Mouse (Mus musculus) midbrain, embryonic 15.5 days (tissue): ENCODE results near the gene Pde3b. TPM values are rescaled to one million over a fixed set of nuclear protein-coding genes. Genes with fewer than 3 reads are reported as not detected.
"Not testable (repeated sequence)": the region's sequence is repeated elsewhere in the genome, so short reads cannot be mapped to it uniquely, and the experiment has no call there.

Experiments
- ATAC-seq: fragments of 200-750 bp; cut with Nextera tagmentation; replicated peaks from 2 replicates; pipeline ENCODE4 v1.8.0; 2017; ENCODE audit warnings: moderate TSS enrichment
- H3K27ac ChIP-seq: fragments of 300-500 bp; sonication (generic); 2 replicates; pipeline ENCODE4 v1.5.1; 2015; ENCODE audit warnings: mild to moderate bottlenecking, inconsistent platforms
- H3K27me3 ChIP-seq: fragments of 300-500 bp; sonication (generic); replicated peaks from 2 replicates; pipeline ENCODE4 v1.6.1; 2015; ENCODE audit warnings: inconsistent platforms
- H3K36me3 ChIP-seq: fragments of 300-500 bp; sonication (generic); replicated peaks from 2 replicates; pipeline ENCODE4 v1.6.1; 2015; ENCODE audit warnings: inconsistent platforms
- H3K4me1 ChIP-seq: fragments of 300-500 bp; sonication (generic); 2 replicates; pipeline ENCODE4 v1.6.1; 2015; ENCODE audit warnings: inconsistent platforms
- H3K4me2 ChIP-seq: fragments of 300-500 bp; sonication (generic); 2 replicates; pipeline ENCODE4 v1.6.1; 2015; ENCODE audit warnings: inconsistent platforms, mild to moderate bottlenecking, moderate library complexity
- H3K4me3 ChIP-seq: fragments of 300-500 bp; sonication (generic); 2 replicates; pipeline ENCODE4 v1.5.1; 2015; ENCODE audit warnings: mild to moderate bottlenecking, inconsistent platforms
- H3K9ac ChIP-seq: fragments of 300-500 bp; sonication (generic); 2 replicates; pipeline ENCODE4 v1.6.1; 2015; ENCODE audit warnings: mild to moderate bottlenecking, inconsistent platforms
- H3K9me3 ChIP-seq: fragments of 300-500 bp; sonication (generic); 2 replicates; pipeline ENCODE4 v1.6.1; 2016; ENCODE audit warnings: inconsistent platforms
- WGBS: fragments of 180-500 bp; shearing (Covaris S2); methylation state at CpG from one replicate; pipeline ENCODE4 v1.1.7; 2015; ENCODE audit warnings: mixed read lengths; 5-methylcytosine and 5-hydroxymethylcytosine counted together
- polyA plus RNA-seq: library from polyadenylated mRNA; unstranded; fragments of >200 nt; fragmentation: Nextera tagmentation; extraction: Ambion mirVana; gene quantifications from 2 replicates; pipeline ENCODE4 v1.2.1, GENCODE M21; 2015

Pde3b gene
- polyA plus RNA-seq, 1 experiment from 2014 or later, result 3.9 TPM

GRCm38 (mm10) chr7:114481429-114481931, 66.4 kb downstream of the Pde3b start:
- Histone ChIP-seq H3K4me2 (no peak overlapping the region), H3K9me3 (no peaks in the 10 kb centered on the region), H3K4me1 (no peaks in the 10 kb centered on the region), H3K27ac (no peak overlapping the region), H3K9ac (no peak overlapping the region), H3K4me3 (no peak overlapping the region), H3K36me3 (no peaks in the 10 kb centered on the region), H3K27me3 (no peaks in the 10 kb centered on the region)
- WGBS, result 66% methylated on average over 2 of the region's 2 CpGs
- ATAC-seq, result no peak

- H3K36me3 ChIP-seq, result no peaks in the 10 kb centered on the region
- no peak overlapping the region for H3K4me2 ChIP-seq
- H3K27me3 ChIP-seq, result no peaks in the 10 kb centered on the region
- no peaks in the 10 kb centered on the region for H3K9me3 ChIP-seq
- no peak overlapping the region for H3K4me3 ChIP-seq
- no peaks in the 10 kb centered on the region for H3K4me1 ChIP-seq
- no peak overlapping the region for H3K9ac ChIP-seq
- ATAC-seq, result no peak
- no peak overlapping the region for H3K27ac ChIP-seq
These were observed 77.5 kb downstream of the Pde3b start for GRCm38 (mm10) chr7:114492540-114492939.

- Histone ChIP-seq H3K27me3 (no peaks in the 10 kb centered on the region), H3K9ac (no peak overlapping the region), H3K4me1 (no peaks in the 10 kb centered on the region), H3K27ac (no peak overlapping the region), H3K4me3 (no peak overlapping the region), H3K4me2 (no peak overlapping the region), H3K9me3 (no peaks in the 10 kb centered on the region), H3K36me3 (no peaks in the 10 kb centered on the region)
- no peak for ATAC-seq
- WGBS, result 89% methylated on average over 5 of the region's 5 CpGs
These were observed 79.0 kb downstream of the Pde3b start for GRCm38 (mm10) chr7:114494033-114494432.

- Histone ChIP-seq H3K36me3 (no peaks in the 10 kb centered on the region), H3K27ac (no peak overlapping the region), H3K9me3 (no peaks in the 10 kb centered on the region), H3K27me3 (no peaks in the 10 kb centered on the region), H3K4me2 (no peak overlapping the region), H3K4me1 (no peaks in the 10 kb centered on the region), H3K9ac (no peak overlapping the region), H3K4me3 (no peak overlapping the region)
- 82% methylated on average over 1 of the region's 1 CpGs for WGBS
- no peak for ATAC-seq
These were observed 84.2 kb downstream of the Pde3b start for GRCm38 (mm10) chr7:114499293-114499692.

- H3K36me3 ChIP-seq, result 0 out of 2 replicates have a peak, but pooled peaks cover 7% of the 10 kb centered on the region
- H3K4me1 ChIP-seq, result no peaks in the 10 kb centered on the region
- WGBS, result 93% methylated on average over 2 of the region's 2 CpGs
- H3K4me3 ChIP-seq, result no peak overlapping the region
- H3K27ac ChIP-seq, result no peak overlapping the region
- no peaks in the 10 kb centered on the region for H3K9me3 ChIP-seq
- no peak for ATAC-seq
- H3K4me2 ChIP-seq, result no peak overlapping the region
- no peaks in the 10 kb centered on the region for H3K27me3 ChIP-seq
- H3K9ac ChIP-seq, result no peak overlapping the region
These were observed 93.8 kb downstream of the Pde3b start for GRCm38 (mm10) chr7:114508879-114509278.

DNA sequence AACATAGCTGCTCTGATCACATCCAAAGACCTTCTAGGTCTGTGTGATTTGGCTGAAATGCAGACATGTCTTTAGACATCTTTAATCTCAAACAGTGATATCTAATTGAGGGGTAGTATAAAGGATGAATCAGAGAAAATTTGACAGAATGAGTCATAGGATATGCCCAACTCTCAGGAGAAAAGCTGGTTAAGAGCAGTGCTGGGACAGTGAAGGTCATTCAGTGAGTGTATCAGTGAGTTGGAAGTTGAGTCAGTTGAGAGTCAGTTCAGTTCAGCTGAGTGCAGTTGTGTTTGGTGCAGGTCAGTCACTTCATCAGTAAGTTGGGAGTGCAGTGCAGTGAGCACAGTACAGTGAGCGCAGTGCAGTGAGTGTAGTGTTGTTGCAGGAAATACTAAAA, 105.0 kb downstream of the Pde3b start:
- Histone ChIP-seq H3K9me3 (no peaks in the 10 kb centered on the region), H3K4me3 (no peak overlapping the region), H3K27ac (no peak overlapping the region), H3K36me3 (no peaks in the 10 kb centered on the region), H3K4me2 (no peak overlapping the region), H3K27me3 (no peaks in the 10 kb centered on the region), H3K4me1 (no peaks in the 10 kb centered on the region), H3K9ac (no peak overlapping the region)
- WGBS, result 100% methylated on average over 1 of the region's 1 CpGs
- no peak for ATAC-seq

DNA sequence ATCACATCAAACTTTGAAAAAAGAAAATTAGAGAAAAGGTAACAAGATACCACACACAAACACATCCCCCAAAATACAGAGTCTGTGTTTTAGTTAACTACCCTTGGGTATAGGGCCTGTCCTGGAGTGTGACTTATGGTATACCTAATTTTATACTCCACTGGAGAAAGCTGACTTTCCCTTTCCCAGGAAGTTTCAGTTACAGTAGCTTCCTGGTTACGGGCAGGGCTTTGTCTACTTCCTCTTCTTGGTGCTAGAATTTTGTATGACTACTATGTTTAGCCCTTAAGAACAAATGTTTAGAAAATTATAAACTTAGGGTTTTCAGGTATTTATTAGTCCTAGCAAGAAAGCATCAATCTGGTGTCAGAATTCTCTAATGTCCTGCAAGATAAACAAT, 111.2 kb downstream of the Pde3b start:
- Histone ChIP-seq H3K4me3 (no peak overlapping the region), H3K9ac (no peak overlapping the region), H3K27me3 (no peaks in the 10 kb centered on the region), H3K9me3 (no peaks in the 10 kb centered on the region), H3K36me3 (no peaks in the 10 kb centered on the region), H3K4me1 (no peaks in the 10 kb centered on the region), H3K4me2 (no peak overlapping the region), H3K27ac (no peak overlapping the region)
- 94% methylated on average over 1 of the region's 1 CpGs for WGBS
- no peak for ATAC-seq

GRCm38 (mm10) chr7:114536179-114536578, 121.1 kb downstream of the Pde3b start:
- H3K9me3 ChIP-seq, result no peaks in the 10 kb centered on the region
- H3K27me3 ChIP-seq, result no peaks in the 10 kb centered on the region
- WGBS, result 97% methylated on average over 1 of the region's 1 CpGs
- H3K4me2 ChIP-seq, result no peak overlapping the region
- no peak overlapping the region for H3K27ac ChIP-seq
- no peak overlapping the region for H3K4me3 ChIP-seq
- H3K9ac ChIP-seq, result no peak overlapping the region
- no peaks in the 10 kb centered on the region for H3K4me1 ChIP-seq
- H3K36me3 ChIP-seq, result peaks cover 6% of the 10 kb centered on the region; the same call in 1 of the 2 replicates
- ATAC-seq, result no peak

DNA sequence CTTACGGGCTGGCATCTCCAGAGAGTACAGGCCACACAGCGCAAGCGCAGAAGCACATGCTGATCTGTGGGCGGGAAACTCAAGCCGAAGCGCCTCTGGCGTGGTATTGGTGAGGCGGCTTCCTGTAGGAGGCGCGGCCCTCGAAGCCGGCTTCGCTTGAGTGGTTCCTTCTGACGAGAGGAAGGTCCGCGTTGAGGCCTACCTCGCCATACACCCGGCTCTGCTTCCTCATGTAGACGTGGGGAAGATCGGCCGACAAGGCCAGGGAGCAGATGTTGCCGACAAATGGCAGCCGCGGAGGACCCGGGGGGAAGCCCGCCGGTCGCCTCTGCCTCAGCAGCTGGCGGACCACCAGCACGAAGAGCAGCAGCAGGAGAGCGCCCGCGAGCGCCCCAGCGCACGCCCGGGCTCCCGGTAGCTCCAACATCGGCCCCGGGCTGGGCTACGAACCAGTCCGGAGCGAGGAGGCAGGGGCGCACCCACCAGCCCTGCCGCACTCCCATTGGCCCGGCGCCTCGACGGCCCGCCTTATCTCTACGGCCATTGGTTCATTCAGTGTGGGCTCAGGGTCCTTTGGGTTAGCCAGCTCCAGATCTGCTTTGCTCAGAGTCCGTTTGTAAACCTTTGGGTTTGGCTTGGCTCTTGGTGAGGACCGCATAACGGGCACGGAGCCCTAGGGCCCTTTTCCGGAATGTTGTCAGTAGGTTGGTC, 147.6 kb downstream of the Pde3b start, which contains the start of gene Cyp2r1:
Gene Cyp2r1 (minus strand): TSS at position 442 of the 711 bp plus-strand sequence.
- H3K9ac ChIP-seq, result peak within 1 kb of the TSS; percentile 62
- H3K27ac ChIP-seq, result peak within 1 kb of the TSS; percentile 75
- peak within 1 kb of the TSS; percentile 59 for H3K4me3 ChIP-seq
- H3K4me1 ChIP-seq, result peaks cover 3% of the 10 kb centered on the region; the same call in 1 of the 2 replicates
- peak; percentile 100 for ATAC-seq
- H3K36me3 ChIP-seq, result no peaks in the 10 kb centered on the region
- 3% methylated on average over 56 of the region's 56 CpGs for WGBS
- no peaks in the 10 kb centered on the region for H3K9me3 ChIP-seq
- peak within 1 kb of the TSS; percentile 76 for H3K4me2 ChIP-seq
- no peaks in the 10 kb centered on the region for H3K27me3 ChIP-seq

GRCm38 (mm10) chr7:114573866-114574265, 158.8 kb downstream of the Pde3b start:
- H3K4me1 ChIP-seq, H3K4me2 ChIP-seq, ATAC-seq, H3K36me3 ChIP-seq, H3K27ac ChIP-seq, H3K9ac ChIP-seq, H3K9me3 ChIP-seq, H3K27me3 ChIP-seq, H3K4me3 ChIP-seq: not testable (repeated sequence)
- WGBS, result 96% methylated on average over 4 of the region's 4 CpGs

DNA sequence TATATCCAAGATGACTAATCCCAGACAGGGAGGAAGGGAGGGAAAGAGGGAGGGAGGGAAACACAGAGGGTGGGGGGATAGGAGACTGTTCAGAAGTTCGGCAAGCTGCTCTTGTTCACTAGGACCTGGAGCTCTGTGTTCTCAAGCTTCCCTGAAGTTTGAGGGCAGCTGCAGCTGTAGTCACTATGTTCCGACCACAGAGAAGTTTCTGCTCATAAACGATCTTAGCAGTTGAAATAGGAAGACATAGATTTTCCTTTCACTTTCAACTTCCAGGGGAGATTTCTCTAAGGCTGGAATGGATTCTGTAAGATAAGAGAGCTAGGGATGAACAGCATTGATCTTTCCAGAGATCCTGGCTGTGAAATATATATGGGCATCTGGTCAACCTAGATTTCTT, 161.8 kb downstream of the Pde3b start:
- Histone ChIP-seq H3K4me1 (no peaks in the 10 kb centered on the region), H3K9ac (no peak overlapping the region), H3K4me3 (no peak overlapping the region), H3K4me2 (no peak overlapping the region), H3K27me3 (no peaks in the 10 kb centered on the region), H3K27ac (no peak overlapping the region), H3K36me3 (no peaks in the 10 kb centered on the region), H3K9me3 (no peaks in the 10 kb centered on the region)
- ATAC-seq, result no peak
- WGBS, result 81% methylated on average over 3 of the region's 3 CpGs

GRCm38 (mm10) chr7:114577665-114578064, 162.6 kb downstream of the Pde3b start:
- no peaks in the 10 kb centered on the region for H3K9me3 ChIP-seq
- H3K4me3 ChIP-seq, result no peak overlapping the region
- H3K36me3 ChIP-seq, result no peaks in the 10 kb centered on the region
- H3K27me3 ChIP-seq, result no peaks in the 10 kb centered on the region
- WGBS, result 86% methylated on average over 1 of the region's 1 CpGs
- no peak overlapping the region for H3K9ac ChIP-seq
- no peak overlapping the region for H3K4me2 ChIP-seq
- no peak overlapping the region for H3K27ac ChIP-seq
- no peak for ATAC-seq
- no peaks in the 10 kb centered on the region for H3K4me1 ChIP-seq

DNA sequence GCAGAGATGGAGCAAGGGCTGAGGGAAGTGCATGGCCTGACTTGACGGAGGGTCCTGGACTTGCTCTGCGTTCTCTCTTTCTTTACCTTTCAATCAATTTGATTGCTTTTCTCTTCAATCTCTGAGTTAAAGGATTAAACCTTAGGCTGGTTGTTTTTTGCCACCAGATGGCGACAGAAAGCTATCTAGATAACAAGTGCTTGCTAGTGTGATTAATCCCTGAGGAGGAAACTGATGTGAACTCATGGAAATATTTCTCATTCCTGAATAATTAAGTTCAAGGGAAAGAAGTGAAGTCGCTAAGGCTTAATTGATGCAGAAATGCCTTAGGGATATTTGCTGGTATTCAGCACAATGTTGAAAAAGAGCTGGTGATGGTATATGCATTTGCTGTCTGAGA, 165.3 kb downstream of the Pde3b start:
- no peak overlapping the region for H3K27ac ChIP-seq
- no peaks in the 10 kb centered on the region for H3K36me3 ChIP-seq
- H3K27me3 ChIP-seq, result no peaks in the 10 kb centered on the region
- no peak overlapping the region for H3K9ac ChIP-seq
- no peaks in the 10 kb centered on the region for H3K9me3 ChIP-seq
- H3K4me1 ChIP-seq, result no peaks in the 10 kb centered on the region
- ATAC-seq, result no peak
- no peak overlapping the region for H3K4me2 ChIP-seq
- no peak overlapping the region for H3K4me3 ChIP-seq
- WGBS, result 3% methylated on average over 4 of the region's 4 CpGs
